Mouse (Mus musculus) CD4-positive naive resting alpha-beta T cell, adult 76 days (primary cell): Measurements from ENCODE around the gene Dcpp1. TPM values are rescaled to one million over a fixed set of nuclear protein-coding genes. Genes with fewer than 3 reads are reported as not detected.

Experiments
- total RNA-seq: library from RNA; stranded (reverse); gene quantifications from one replicate; pipeline ENCODE4 v1.2.4, GENCODE M21; 2023

The Dcpp1 gene
- not detected for total RNA-seq

GRCm38 (mm10) chr17:23880576-23880975 lies at the start of gene Dcpp1, which contains the start of gene Dcpp2:
Dcpp1 (plus strand) TSS chr17:23880876.
Dcpp2 (plus strand) TSS chr17:23880880.

DNA sequence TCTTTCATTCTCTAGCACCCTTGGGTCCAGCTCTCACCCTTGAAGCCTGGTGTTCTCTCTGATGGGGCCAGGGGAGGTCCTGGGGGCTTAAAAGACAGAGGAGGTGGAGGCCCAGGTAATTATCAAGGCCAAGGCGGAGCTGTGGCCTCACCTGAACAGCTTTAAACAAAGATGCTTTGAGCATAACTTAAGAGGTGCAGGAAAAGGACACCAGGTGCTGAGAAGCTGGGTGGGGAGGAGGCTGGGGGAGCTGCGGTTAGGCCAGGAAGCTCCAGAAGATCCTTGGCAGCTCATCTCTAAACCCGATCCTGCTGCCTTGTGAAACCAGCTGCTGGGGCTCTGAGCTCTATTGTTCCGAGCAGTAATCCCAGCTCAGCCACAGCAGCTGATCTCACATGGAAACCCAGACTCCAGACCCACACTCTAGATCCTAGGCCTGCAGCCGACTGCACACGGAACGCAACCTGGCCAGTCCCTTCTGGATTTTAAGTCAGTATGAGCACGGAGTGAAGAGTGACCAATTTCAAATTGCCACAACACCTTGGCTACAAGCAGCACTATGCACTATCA lies 44.6 kb upstream of the Dcpp1 start, which contains the start of gene Prss33:
TSS of gene Prss33 (minus strand) at position 51 of the 570 bp plus-strand sequence.

DNA sequence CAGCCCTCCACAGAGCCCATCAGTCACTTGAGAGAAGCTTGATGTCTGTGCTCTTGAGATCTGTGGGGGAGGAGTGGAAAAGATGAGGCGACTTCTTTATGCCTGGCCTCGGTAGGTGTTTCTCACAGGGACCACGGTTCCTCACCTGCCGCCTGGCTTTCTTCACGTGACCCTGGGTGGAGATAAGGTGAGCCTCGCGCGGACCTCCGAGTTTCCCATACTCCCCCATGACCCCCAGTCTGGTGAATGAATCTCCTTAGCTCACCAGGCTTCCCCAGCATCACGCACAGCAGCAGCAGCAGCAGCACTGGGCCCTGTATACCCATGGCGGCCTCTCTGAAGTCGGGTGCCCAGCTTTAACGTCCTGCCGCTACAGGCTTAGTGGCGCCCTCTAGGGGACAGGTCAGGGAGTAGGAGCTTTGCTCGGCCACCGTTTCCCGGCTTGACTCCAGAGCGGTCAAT lies 36.8 kb upstream of the Dcpp1 start, which contains the start of the genes Prss32 and Prss41:
TSS of gene Prss32 (plus strand) at position 44 of the 462 bp plus-strand sequence.
TSS of gene Prss41 (minus strand) at position 361 of the 462 bp plus-strand sequence.

DNA sequence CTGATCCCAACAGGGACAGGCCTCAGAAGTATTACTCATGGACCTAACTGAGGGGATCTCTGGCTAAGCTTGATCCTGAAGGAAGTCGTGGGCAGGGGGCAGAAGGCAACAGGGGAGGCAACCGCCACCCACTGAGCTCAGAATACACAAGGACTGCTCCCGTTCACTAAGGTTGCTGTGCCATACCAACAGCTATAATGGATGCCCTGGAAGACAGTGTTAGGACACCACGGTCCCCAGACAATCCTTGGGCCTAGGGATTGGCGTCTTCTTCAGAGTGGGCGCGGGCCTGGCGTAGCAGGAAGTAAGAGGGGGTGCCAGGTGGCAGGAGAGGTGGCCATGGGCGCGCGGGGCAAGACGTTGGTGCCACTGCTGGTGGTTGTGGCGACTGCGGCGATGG lies 12.9 kb upstream of the Dcpp1 start, which contains the start of gene Prss21:
TSS of gene Prss21 (plus strand) at position 301 of the 400 bp plus-strand sequence.

GRCm38 (mm10) chr17:23917158-23917557 lies 36.5 kb downstream of the Dcpp1 start, which contains the start of gene Dcpp3:
Dcpp3 (plus strand) TSS chr17:23917458.

Other genes starting within 250 kb of the Dcpp1 start
- gene Mmp25, start 235.6 kb upstream of the Dcpp1 start, total RNA-seq: 0.38 TPM
- gene Bicdl2, start 220.4 kb upstream of the Dcpp1 start, total RNA-seq: 0.35 TPM
- 42.8 TPM for gene Hcfc1r1, start 207.3 kb upstream of the Dcpp1 start, total RNA-seq
- gene Thoc6, start 207.0 kb upstream of the Dcpp1 start, total RNA-seq: 22.1 TPM
- 71.7 TPM for gene Tnfrsf12a, start 203.4 kb upstream of the Dcpp1 start, total RNA-seq
- gene Cldn6, start 201.6 kb upstream of the Dcpp1 start, total RNA-seq: not detected
- gene Cldn9, start 196.8 kb upstream of the Dcpp1 start, total RNA-seq: not detected
- not detected for gene 1520401A03Rik, start 158.1 kb upstream of the Dcpp1 start, total RNA-seq
- 37.1 TPM for gene Pkmyt1, start 154.5 kb upstream of the Dcpp1 start, total RNA-seq
- 2.0 TPM for gene Paqr4, start 140.0 kb upstream of the Dcpp1 start, total RNA-seq
- 0.62 TPM for gene Kremen2, start 135.0 kb upstream of the Dcpp1 start, total RNA-seq
- 18.9 TPM for gene Flywch1, start 109.3 kb upstream of the Dcpp1 start, total RNA-seq
- not detected for gene Flywch2, start 94.8 kb upstream of the Dcpp1 start, total RNA-seq
- 1,551 TPM for gene Srrm2, start 90.3 kb upstream of the Dcpp1 start, total RNA-seq
- 130 TPM for gene Elob, start 51.7 kb upstream of the Dcpp1 start, total RNA-seq
- gene Prss33, start 44.8 kb upstream of the Dcpp1 start, total RNA-seq: not detected
- not detected for gene Prss32, start 37.0 kb upstream of the Dcpp1 start, total RNA-seq
- 0.91 TPM for gene Prss41, start 36.7 kb upstream of the Dcpp1 start, total RNA-seq
- not detected for gene Prss21, start 12.8 kb upstream of the Dcpp1 start, total RNA-seq
- not detected for gene Dcpp2, start within 50 bp of the Dcpp1 start, total RNA-seq
- gene Dcpp3, start 36.6 kb downstream of the Dcpp1 start, total RNA-seq: not detected
- not detected for gene Sbp, start 60.8 kb downstream of the Dcpp1 start, total RNA-seq
- not detected for gene Sbpl, start 74.4 kb downstream of the Dcpp1 start, total RNA-seq
- gene Prss30, start 99.7 kb downstream of the Dcpp1 start, total RNA-seq: 0.50 TPM
- not detected for gene Prss22, start 117.2 kb downstream of the Dcpp1 start, total RNA-seq
- not detected for gene Prss27, start 157.3 kb downstream of the Dcpp1 start, total RNA-seq
- gene Kctd5, start 192.6 kb downstream of the Dcpp1 start, total RNA-seq: 25.6 TPM